ENCODE assay signal across 12 mouse cellular contexts in the genomic region with DNA sequence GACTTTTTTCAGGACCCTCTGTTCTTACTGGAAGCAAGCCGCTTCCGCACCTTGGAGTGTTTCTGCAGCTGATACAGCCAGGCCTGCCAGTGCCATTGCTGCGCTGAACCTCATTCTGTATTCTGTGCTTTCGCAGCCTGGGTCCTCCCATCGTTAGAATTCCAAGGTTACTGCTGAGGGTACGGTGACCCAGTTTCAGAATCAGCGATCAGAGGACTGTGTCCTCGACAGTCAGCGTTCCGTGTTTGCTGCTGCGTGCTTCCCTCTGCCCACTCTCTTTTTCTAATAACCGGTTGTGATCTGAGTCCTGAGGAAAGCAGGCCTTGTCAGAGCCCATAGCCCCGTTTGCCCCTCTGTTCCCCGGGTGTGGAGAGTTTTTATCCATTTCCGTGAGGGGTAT. TPM values are rescaled to one million over a fixed set of nuclear protein-coding genes. Genes with fewer than 3 reads are reported as not detected.
DNase-seq lines count a peak whose midpoint lies in the region; ATAC-seq and TF ChIP-seq lines count a peak whose summit lies in the region.
"Had no signal": no experiment of that assay in that cellular context is flagged by ENCODE, and none has a peak within 500 bp of the region (broad histone marks: within the 10 kb centered on the region; RNA-seq: fewer than 3 reads in every experiment).

No protein-coding gene starts in this region.

- DNase-seq in retina, postnatal 1 day, result peak; percentile 52
- DNase-seq in retina, embryonic 14.5 days (ENCODE audit: low spot score), result no peak
- DNase-seq in brain, embryonic 14.5 days (ENCODE audit: low read depth), result peak; percentile 45
- DNase-seq in gastrocnemius, adult 2 months, result no peak
- no peak for DNase-seq in spleen, postnatal 4 days (ENCODE audit: low spot score in 2 of 2)
- DNase-seq: cerebellum, postnatal 14 days; kidney, adult 18-20 months; lung, postnatal 4 days; spleen, adult 18-20 months had no signal

- H3K4me1 ChIP-seq in intestine, postnatal 0 days (replicated peaks; ENCODE audit: control insufficient read depth, insufficient read depth, low read length), result no peaks in the 10 kb centered on the region; the same call in 1 of the 2 replicates
- peaks cover 14% of the 10 kb centered on the region; the same call in 1 of the 2 replicates for H3K4me1 ChIP-seq in intestine, embryonic 16.5 days (ENCODE audit: control insufficient read depth, insufficient read depth, low read length)

- H3K36me3 ChIP-seq in intestine, postnatal 0 days (ENCODE audit: control insufficient read depth, insufficient read depth), result no peaks in the 10 kb centered on the region
- H3K36me3 ChIP-seq in intestine, embryonic 16.5 days (ENCODE audit: control insufficient read depth, insufficient read depth, low read length), result no peaks in the 10 kb centered on the region

- 73% methylated on average over 15 of the region's 15 CpGs for WGBS in intestine, postnatal 0 days
- WGBS in intestine, embryonic 16.5 days, result 72% methylated on average over 15 of the region's 15 CpGs

- H3K27ac ChIP-seq in intestine, postnatal 0 days (ENCODE audit: low read depth, low read length), result no peak overlapping the region
- H3K27ac ChIP-seq in intestine, embryonic 16.5 days (ENCODE audit: low read length), result no peak overlapping the region
- no peak overlapping the region for H3K27ac ChIP-seq in gastrocnemius, adult 2 months

- no peak overlapping the region for H3K9ac ChIP-seq in intestine, postnatal 0 days (ENCODE audit: low read depth, low read length)
- no peak overlapping the region for H3K9ac ChIP-seq in intestine, embryonic 16.5 days (ENCODE audit: low read depth, low read length)

- no peaks in the 10 kb centered on the region for H3K9me3 ChIP-seq in intestine, postnatal 0 days (ENCODE audit: control insufficient read depth)
- no peaks in the 10 kb centered on the region for H3K9me3 ChIP-seq in intestine, embryonic 16.5 days (ENCODE audit: control insufficient read depth, low read length)

- H3K4me2 ChIP-seq in intestine, postnatal 0 days (replicated peaks; ENCODE audit: low read depth), result peak overlapping the region; percentile 2; the same call in 1 of the 2 replicates
- H3K4me2 ChIP-seq in intestine, embryonic 16.5 days (ENCODE audit: low read depth, low read length), result no peak overlapping the region
- H3K4me2 ChIP-seq: liver, embryonic 11.5 days had no signal

- intact Hi-C loops in gastrocnemius, adult 2 months (cut with DNase I), result no loop called here

- H3K27me3 ChIP-seq in intestine, postnatal 0 days (replicated peaks; ENCODE audit: control insufficient read depth, insufficient read depth, low read length), result no peaks in the 10 kb centered on the region
- H3K27me3 ChIP-seq in intestine, embryonic 16.5 days (replicated peaks; ENCODE audit: control insufficient read depth, insufficient read depth, low read length), result no peaks in the 10 kb centered on the region

- no peak for TF ChIP-seq CTCF in intestine, postnatal 0 days (IDR thresholded peaks at IDR 0.05; ENCODE audit: low read depth)
- TF ChIP-seq CTCF in brain, embryonic 14.5 days (IDR thresholded peaks at IDR 0.05; ENCODE audit: borderline replicate concordance, extremely low read depth, insufficient read depth, insufficient read length), result no peak
- no peak for TF ChIP-seq CTCF in gastrocnemius, adult 2 months (IDR thresholded peaks at IDR 0.05)

- H3K4me3 ChIP-seq in intestine, postnatal 0 days (ENCODE audit: low read depth, low read length), result no peak overlapping the region
- H3K4me3 ChIP-seq in intestine, embryonic 16.5 days (ENCODE audit: low read length), result no peak overlapping the region
- H3K4me3 ChIP-seq in gastrocnemius, adult 2 months, result no peak overlapping the region

- no peak for ATAC-seq in intestine, postnatal 0 days
- ATAC-seq in intestine, embryonic 16.5 days, result no peak

- TF ChIP-seq POLR2A in brain, embryonic 14.5 days (IDR thresholded peaks at IDR 0.05; ENCODE audit: borderline replicate concordance, extremely low read depth, insufficient read depth, insufficient read length, poor library complexity, severe bottlenecking), result no peak

RNA-seq across cellular contexts. Expression of gene C530008M17Rik, which starts 51.7 kb away (rescaled TPM):
- polyA plus RNA-seq in intestine, postnatal 0 days (2015; fragmentation: Nextera tagmentation; extraction: Ambion mirVana), result 15.3 and 18.1 TPM in 2 replicates
- 10.6 and 11.1 TPM in 2 replicates for polyA plus RNA-seq in intestine, embryonic 16.5 days (2015; fragmentation: Nextera tagmentation; extraction: Ambion mirVana)
- polyA plus RNA-seq in brain, embryonic 14.5 days (2012; rRNA removed), result 86.4 and 122 TPM in 2 replicates
- total RNA-seq in gastrocnemius, adult 2 months (2021), result 1 to 10 TPM; 1.8 to 2.4 TPM

Comparison
In these comparisons a context has a peak if more than half of its experiments do, and no peak if none do; other contexts are left out.
1. DNase-seq: peak in retina, postnatal 1 day (single experiment) and brain, embryonic 14.5 days (single experiment); none in retina, embryonic 14.5 days (single experiment), gastrocnemius, adult 2 months (single experiment) and spleen, postnatal 4 days (0 of 2).